Mouse (Mus musculus) midbrain, embryonic 14.5 days (tissue): ENCODE measurements around the gene Gm4131. TPM values are rescaled to one million over a fixed set of nuclear protein-coding genes. Genes with fewer than 3 reads are reported as not detected.
A peak's percentile ranks its signal among the peaks of the same experiment; 100 is the strongest.

Experiments
- ATAC-seq: fragments of 200-750 bp; cut with Nextera tagmentation; 2 replicates; pipeline ENCODE4 v1.8.0; 2017; ENCODE audit warnings: moderate number of reproducible peaks, moderate library complexity; ENCODE audit not compliant: low FRiP score, low TSS enrichment
- DNase-seq: peaks from one replicate; pipeline ENCODE4 v3.0.0-alpha.2; 2015
- H3K27ac ChIP-seq: fragments of 300-500 bp; sonication (generic); replicated peaks from 2 replicates; pipeline ENCODE4 v1.5.1; 2014; ENCODE audit warnings: mild to moderate bottlenecking, low read depth, low read length, moderate library complexity
- H3K27me3 ChIP-seq: fragments of 300-500 bp; sonication (generic); 2 replicates; pipeline ENCODE4 v1.6.1; 2014; ENCODE audit warnings: low read length, control low read depth, mixed read lengths; ENCODE audit not compliant: control insufficient read depth, insufficient read depth
- H3K36me3 ChIP-seq: fragments of 300-500 bp; sonication (generic); 2 replicates; pipeline ENCODE4 v1.6.1; 2014; ENCODE audit warnings: low read length, control low read depth; ENCODE audit not compliant: control insufficient read depth, insufficient read depth
- H3K4me1 ChIP-seq: fragments of 300-500 bp; sonication (generic); 2 replicates; pipeline ENCODE4 v1.6.1; 2014; ENCODE audit warnings: mild to moderate bottlenecking, antibody characterized with exemption, low read length, control low read depth; ENCODE audit not compliant: control insufficient read depth, insufficient read depth
- H3K4me2 ChIP-seq: fragments of 300-500 bp; sonication (generic); 2 replicates; pipeline ENCODE4 v1.6.1; 2014; ENCODE audit warnings: mild to moderate bottlenecking, low read length, moderate library complexity
- H3K4me3 ChIP-seq: fragments of 300-500 bp; sonication (generic); replicated peaks from 2 replicates; pipeline ENCODE4 v1.5.1; 2014; ENCODE audit warnings: low read depth, low read length
- H3K9ac ChIP-seq: fragments of 300-500 bp; sonication (generic); replicated peaks from 2 replicates; pipeline ENCODE4 v1.6.1; 2014; ENCODE audit warnings: mild to moderate bottlenecking, low read length, moderate library complexity
- H3K9me3 ChIP-seq: fragments of 300-500 bp; sonication (generic); 2 replicates; pipeline ENCODE4 v1.6.1; 2016; ENCODE audit warnings: low read length, control low read depth, mixed read lengths; ENCODE audit not compliant: control insufficient read depth
- WGBS: fragments of 180-500 bp; shearing (Covaris S2); extraction: QIAGEN DNeasy Blood & Tissue Kit; methylation state at CpG from one replicate; pipeline ENCODE4 v1.1.7; 2014; 5-methylcytosine and 5-hydroxymethylcytosine counted together
- polyA plus RNA-seq: library from polyadenylated mRNA; unstranded; fragments of >200 nt; fragmentation: Nextera tagmentation; extraction: Ambion mirVana; gene quantifications from 2 replicates; pipeline ENCODE4 v1.2.1, GENCODE M21; 2014

The Gm4131 gene
- polyA plus RNA-seq, 1 experiment from 2014 or later, result not detected

GRCm38 (mm10) chr14:62422265-62422664 is 144.5 kb downstream of the Gm4131 start:
- H3K4me3 ChIP-seq, result no peak overlapping the region
- 74% methylated on average over 4 of the region's 4 CpGs for WGBS
- no peaks in the 10 kb centered on the region for H3K27me3 ChIP-seq
- H3K27ac ChIP-seq, result no peak overlapping the region
- ATAC-seq (no peak), DNase-seq (peak; percentile 48)
- H3K36me3 ChIP-seq, result no peaks in the 10 kb centered on the region
- no peaks in the 10 kb centered on the region; the same call in 1 of the 2 replicates for H3K4me1 ChIP-seq
- H3K9ac ChIP-seq, result no peak overlapping the region
- no peaks in the 10 kb centered on the region for H3K9me3 ChIP-seq
- no peak overlapping the region for H3K4me2 ChIP-seq

- WGBS, result 89% methylated on average over 3 of the region's 3 CpGs
- H3K9me3 ChIP-seq, result no peaks in the 10 kb centered on the region
- H3K27ac ChIP-seq, result peak overlapping the region; percentile 71
- H3K4me2 ChIP-seq, result no peak overlapping the region
- no peak overlapping the region for H3K9ac ChIP-seq
- DNase-seq (no peak), ATAC-seq (no peak)
- H3K27me3 ChIP-seq, result no peaks in the 10 kb centered on the region
- H3K4me1 ChIP-seq, result peaks cover 8% of the 10 kb centered on the region
- H3K4me3 ChIP-seq, result no peak overlapping the region
- H3K36me3 ChIP-seq, result no peaks in the 10 kb centered on the region
These were observed 149.2 kb downstream of the Gm4131 start for GRCm38 (mm10) chr14:62417501-62417900.

GRCm38 (mm10) chr14:62416742-62417134 is 150.0 kb downstream of the Gm4131 start:
- DNase-seq, result peak; percentile 69
- Histone ChIP-seq H3K27me3 (no peaks in the 10 kb centered on the region), H3K4me2 (no peak overlapping the region), H3K36me3 (no peaks in the 10 kb centered on the region), H3K4me3 (no peak overlapping the region), H3K9ac (no peak overlapping the region), H3K4me1 (peaks cover 8% of the 10 kb centered on the region), H3K27ac (peak overlapping the region; percentile 71), H3K9me3 (peaks cover 3% of the 10 kb centered on the region; the same call in 1 of the 2 replicates)
- ATAC-seq, result peak; percentile 58; the same call in 1 of the 2 replicates
- WGBS, result 19% methylated on average over 1 of the region's 1 CpGs

- Histone ChIP-seq H3K4me1 (peaks cover 8% of the 10 kb centered on the region), H3K4me3 (no peak overlapping the region), H3K27me3 (no peaks in the 10 kb centered on the region), H3K9ac (no peak overlapping the region), H3K36me3 (no peaks in the 10 kb centered on the region), H3K27ac (peak overlapping the region; percentile 74), H3K9me3 (peaks cover 7% of the 10 kb centered on the region; the same call in 1 of the 2 replicates), H3K4me2 (no peak overlapping the region; the same call in 1 of the 2 replicates)
- ATAC-seq (peak; percentile 88), DNase-seq (peak; percentile 73)
- 10% methylated on average over 7 of the region's 7 CpGs for WGBS
These were observed 150.5 kb downstream of the Gm4131 start for GRCm38 (mm10) chr14:62416007-62416741.

Other genes starting within 250 kb of the Gm4131 start
- gene Gucy1b2, start 110.6 kb downstream of the Gm4131 start, polyA plus RNA-seq, result 1.00 and 1.0 TPM in 2 replicates
- 20.9 and 30.3 TPM in 2 replicates for gene Fam124a, start 11.2 kb downstream of the Gm4131 start, polyA plus RNA-seq
- not detected in 2 replicates for gene Serpine3, start 96.7 kb upstream of the Gm4131 start, polyA plus RNA-seq
- 21.2 and 32.5 TPM in 2 replicates for gene Ints6, start 194.2 kb upstream of the Gm4131 start, polyA plus RNA-seq